Mouse (Mus musculus): ENCODE results near the gene Trpm8.

The Trpm8 gene

GRCm38 (mm10) chr1:88355681-88356080 lies 78.2 kb downstream of the Trpm8 start:
- DNase-seq (ENCODE audit: low read depth, low spot score): no peak

GRCm38 (mm10) chr1:88356616-88357015 lies 79.2 kb downstream of the Trpm8 start:
- DNase-seq (ENCODE audit: low read depth, low spot score): no peak

- DNase-seq (ENCODE audit: low read depth, low spot score): peak; percentile 20
Measured at GRCm38 (mm10) chr1:88357458-88358090, 80.1 kb downstream of the Trpm8 start.

GRCm38 (mm10) chr1:88358102-88358654 lies 80.7 kb downstream of the Trpm8 start:
- DNase-seq (ENCODE audit: low read depth, low spot score): no peak

GRCm38 (mm10) chr1:88361085-88361484 lies 83.6 kb downstream of the Trpm8 start:
- DNase-seq (ENCODE audit: low read depth, low spot score): no peak

GRCm38 (mm10) chr1:88366881-88367644 lies 89.6 kb downstream of the Trpm8 start:
- DNase-seq (ENCODE audit: low read depth, low spot score): no peak

GRCm38 (mm10) chr1:88378446-88378845 lies 101.0 kb downstream of the Trpm8 start:
- DNase-seq (ENCODE audit: low read depth, low spot score): no peak

- DNase-seq (ENCODE audit: low read depth, low spot score): no peak
Measured at GRCm38 (mm10) chr1:88391632-88392031, 114.2 kb downstream of the Trpm8 start.

- no peak for DNase-seq (ENCODE audit: low read depth, low spot score)
Measured at GRCm38 (mm10) chr1:88393321-88393720, 115.9 kb downstream of the Trpm8 start.

GRCm38 (mm10) chr1:88403378-88403777 lies 125.9 kb downstream of the Trpm8 start:
- DNase-seq (ENCODE audit: low read depth, low spot score): no peak

GRCm38 (mm10) chr1:88406078-88406806 lies 128.8 kb downstream of the Trpm8 start:
- no peak for DNase-seq (ENCODE audit: low read depth, low spot score)

GRCm38 (mm10) chr1:88406807-88407198 lies 129.3 kb downstream of the Trpm8 start, which contains the start of gene Spp2:
Gene Spp2, plus strand, starts transcription at chr1:88406961.
- DNase-seq (ENCODE audit: low read depth, low spot score): no peak

- DNase-seq (ENCODE audit: low read depth, low spot score): no peak
Measured at GRCm38 (mm10) chr1:88408340-88408739, 130.9 kb downstream of the Trpm8 start.

GRCm38 (mm10) chr1:88412013-88412412 lies 134.6 kb downstream of the Trpm8 start:
- no peak for DNase-seq (ENCODE audit: low read depth, low spot score)

- DNase-seq (ENCODE audit: low read depth, low spot score): no peak
Measured at GRCm38 (mm10) chr1:88418943-88419342, 141.5 kb downstream of the Trpm8 start.

- no peak for DNase-seq (ENCODE audit: low read depth, low spot score)
Measured at GRCm38 (mm10) chr1:88422045-88422444, 144.6 kb downstream of the Trpm8 start.

GRCm38 (mm10) chr1:88422846-88423395 lies 145.5 kb downstream of the Trpm8 start:
- DNase-seq (ENCODE audit: low read depth, low spot score): no peak

GRCm38 (mm10) chr1:88424602-88425252 lies 147.3 kb downstream of the Trpm8 start:
- no peak for DNase-seq (ENCODE audit: low read depth, low spot score)

GRCm38 (mm10) chr1:88427987-88428741 lies 150.7 kb downstream of the Trpm8 start:
- DNase-seq (ENCODE audit: low read depth, low spot score): no peak

- no peak for DNase-seq (ENCODE audit: low read depth, low spot score)
Measured at GRCm38 (mm10) chr1:88429413-88429812, 152.0 kb downstream of the Trpm8 start.

GRCm38 (mm10) chr1:88431262-88431661 lies 153.8 kb downstream of the Trpm8 start:
- no peak for DNase-seq (ENCODE audit: low read depth, low spot score)
